Mouse (Mus musculus): ENCODE data around the gene Trp53i13. TPM values are rescaled to one million over a fixed set of nuclear protein-coding genes. Genes with fewer than 3 reads are reported as not detected.

The Trp53i13 gene
- polyA plus RNA-seq, 1 experiment from 2014 or later = 31.7 TPM

DNA sequence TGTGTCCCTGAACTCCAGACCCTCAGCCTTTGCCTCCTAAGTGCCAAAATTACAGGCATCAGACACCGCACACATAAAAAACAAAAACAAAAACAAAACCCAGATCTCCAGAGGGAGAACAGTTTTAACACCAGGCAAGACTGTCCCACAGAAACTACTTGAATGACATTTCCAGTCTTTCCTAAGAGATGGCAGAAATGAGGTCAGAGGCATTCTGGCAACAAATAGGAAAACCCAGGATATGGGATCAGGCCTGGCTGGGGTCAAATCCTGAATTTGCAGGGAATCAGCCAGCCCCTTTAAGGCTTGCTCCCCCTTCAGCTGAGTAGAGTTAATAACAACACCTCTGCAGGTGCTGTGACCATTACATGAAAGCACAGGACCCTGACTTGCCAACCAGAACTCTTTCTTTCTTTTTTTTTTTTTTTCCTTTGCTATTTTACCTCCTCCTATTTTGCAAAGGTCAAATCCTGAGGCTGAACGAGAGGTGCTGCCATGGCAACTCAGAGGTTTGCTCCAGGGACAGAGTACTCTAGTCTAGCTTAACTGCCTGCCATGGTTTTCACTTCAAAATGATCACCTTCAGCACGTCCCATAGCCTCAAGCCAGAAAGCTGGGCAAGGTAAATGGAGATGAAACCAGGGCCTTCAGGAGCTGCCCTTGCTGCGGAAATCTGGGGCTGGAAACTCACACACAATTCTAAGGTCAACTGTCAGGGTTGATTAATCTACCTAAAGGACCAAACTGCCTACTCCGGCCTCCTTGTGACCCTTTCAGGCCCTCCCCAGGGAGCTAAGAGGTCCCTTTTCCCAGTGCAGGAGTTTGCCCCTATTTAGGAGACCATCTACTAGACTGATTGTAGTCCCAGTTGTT is 1.0 kb upstream of the Trp53i13 start:
- no peak overlapping the region for H3K4me3 ChIP-seq (replicated peaks)
- no peak for ATAC-seq (ENCODE audit: low FRiP score)

GRCm38 (mm10) chr11:77514832-77515636 is 746 bp downstream of the Trp53i13 start, which contains the start of gene Abhd15:
Abhd15 (plus strand) TSS chr11:77515121.
- WGBS = under 1% methylated on average over 67 of the region's 72 CpGs
- Histone ChIP-seq H3K27me3 (peaks cover 36% of the 10 kb centered on the region), H3K36me3 (replicated peaks) (no peaks in the 10 kb centered on the region; the same call in 1 of the 2 replicates), H3K4me3 (replicated peaks) (peak within 1 kb of the TSS; percentile 54), H3K9me3 (no peaks in the 10 kb centered on the region), H3K27ac (peak within 1 kb of the TSS; percentile 57), H3K4me2 (peak within 1 kb of the TSS; percentile 94), H3K9ac (peak within 1 kb of the TSS; percentile 62), H3K4me1 (peaks cover 49% of the 10 kb centered on the region)
- ATAC-seq (ENCODE audit: low FRiP score) = peak; percentile 56

More for the DNA sequence above, 1.0 kb upstream of the Trp53i13 start:
- Histone ChIP-seq H3K9ac (no peak overlapping the region), H3K9me3 (no peaks in the 10 kb centered on the region), H3K36me3 (replicated peaks) (no peaks in the 10 kb centered on the region), H3K4me2 (no peak overlapping the region), H3K27ac (no peak overlapping the region), H3K27me3 (peaks cover 36% of the 10 kb centered on the region), H3K4me1 (peaks cover 57% of the 10 kb centered on the region)
- 61% methylated on average over 5 of the region's 5 CpGs for WGBS

DNA sequence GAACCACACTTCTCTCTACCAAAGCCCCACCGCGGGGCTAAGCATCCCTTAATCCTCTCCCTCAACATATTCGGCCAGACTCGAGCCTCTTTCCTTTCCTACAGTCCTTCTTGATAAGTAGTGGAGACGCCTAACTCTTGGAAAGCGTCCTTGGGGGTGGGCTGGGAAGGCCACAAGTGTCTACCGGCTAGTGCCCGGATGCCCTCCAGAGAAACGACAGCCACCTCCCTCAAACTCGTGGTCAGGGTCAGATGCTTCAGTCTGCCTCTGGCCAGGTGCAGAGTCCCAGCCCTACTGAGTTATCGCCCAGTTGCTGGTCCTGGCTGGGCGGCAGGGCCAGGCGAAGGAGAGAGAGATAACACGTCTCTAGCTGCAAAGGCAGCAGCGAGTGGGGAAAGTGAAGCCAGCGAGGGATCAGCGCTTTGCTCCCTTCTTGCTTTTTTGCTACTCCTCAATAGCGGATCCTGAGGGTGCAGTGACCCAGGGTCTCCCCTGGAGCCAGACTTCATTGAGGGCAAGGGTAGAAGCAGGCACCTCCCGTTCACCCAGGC is 1.4 kb downstream of the Trp53i13 start:
- peak overlapping the region; percentile 94 for H3K4me2 ChIP-seq
- whole genome bisulfite sequencing = 4% methylated on average over 19 of the region's 19 CpGs
- H3K4me3 ChIP-seq (replicated peaks) = peak overlapping the region; percentile 54
- no peaks in the 10 kb centered on the region for H3K9me3 ChIP-seq
- 0 out of 2 replicates have a peak overlapping the region, but pooled peaks have one; percentile 32 for H3K27ac ChIP-seq
- no peak for ATAC-seq (ENCODE audit: low FRiP score)
- peaks cover 42% of the 10 kb centered on the region for H3K4me1 ChIP-seq
- peaks cover 36% of the 10 kb centered on the region for H3K27me3 ChIP-seq
- H3K36me3 ChIP-seq (replicated peaks) = peaks cover under 1% of the 10 kb centered on the region; the same call in 1 of the 2 replicates
- H3K9ac ChIP-seq = peak overlapping the region; percentile 62

DNA sequence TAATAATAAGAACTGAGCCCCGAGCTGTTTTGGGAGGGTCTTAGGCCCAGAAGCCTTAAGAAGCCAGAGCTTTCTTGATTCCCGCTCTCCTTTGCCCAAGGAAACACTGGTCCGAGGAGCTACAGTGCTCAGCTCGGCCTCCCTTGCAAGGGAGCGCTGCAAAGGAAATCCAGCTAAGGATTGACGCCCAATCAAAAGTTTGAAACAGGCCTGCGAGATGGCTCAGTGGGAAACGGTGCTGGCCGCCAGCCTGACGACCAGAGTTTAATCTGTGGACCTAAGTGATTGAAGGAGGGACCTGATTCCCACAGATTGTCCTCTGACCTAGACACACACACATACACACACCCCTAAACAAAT is 2.0 kb downstream of the Trp53i13 start:
- Histone ChIP-seq H3K4me3 (replicated peaks) (peak overlapping the region; percentile 61), H3K4me2 (peak overlapping the region; percentile 94), H3K27me3 (peaks cover 36% of the 10 kb centered on the region), H3K27ac (peak overlapping the region; percentile 38; the same call in 1 of the 2 replicates), H3K4me1 (peaks cover 40% of the 10 kb centered on the region), H3K9ac (peak overlapping the region; percentile 72), H3K36me3 (replicated peaks) (peaks cover 6% of the 10 kb centered on the region; the same call in 1 of the 2 replicates), H3K9me3 (no peaks in the 10 kb centered on the region)
- WGBS = 5% methylated on average over 10 of the region's 10 CpGs
- no peak for ATAC-seq (ENCODE audit: low FRiP score)

DNA sequence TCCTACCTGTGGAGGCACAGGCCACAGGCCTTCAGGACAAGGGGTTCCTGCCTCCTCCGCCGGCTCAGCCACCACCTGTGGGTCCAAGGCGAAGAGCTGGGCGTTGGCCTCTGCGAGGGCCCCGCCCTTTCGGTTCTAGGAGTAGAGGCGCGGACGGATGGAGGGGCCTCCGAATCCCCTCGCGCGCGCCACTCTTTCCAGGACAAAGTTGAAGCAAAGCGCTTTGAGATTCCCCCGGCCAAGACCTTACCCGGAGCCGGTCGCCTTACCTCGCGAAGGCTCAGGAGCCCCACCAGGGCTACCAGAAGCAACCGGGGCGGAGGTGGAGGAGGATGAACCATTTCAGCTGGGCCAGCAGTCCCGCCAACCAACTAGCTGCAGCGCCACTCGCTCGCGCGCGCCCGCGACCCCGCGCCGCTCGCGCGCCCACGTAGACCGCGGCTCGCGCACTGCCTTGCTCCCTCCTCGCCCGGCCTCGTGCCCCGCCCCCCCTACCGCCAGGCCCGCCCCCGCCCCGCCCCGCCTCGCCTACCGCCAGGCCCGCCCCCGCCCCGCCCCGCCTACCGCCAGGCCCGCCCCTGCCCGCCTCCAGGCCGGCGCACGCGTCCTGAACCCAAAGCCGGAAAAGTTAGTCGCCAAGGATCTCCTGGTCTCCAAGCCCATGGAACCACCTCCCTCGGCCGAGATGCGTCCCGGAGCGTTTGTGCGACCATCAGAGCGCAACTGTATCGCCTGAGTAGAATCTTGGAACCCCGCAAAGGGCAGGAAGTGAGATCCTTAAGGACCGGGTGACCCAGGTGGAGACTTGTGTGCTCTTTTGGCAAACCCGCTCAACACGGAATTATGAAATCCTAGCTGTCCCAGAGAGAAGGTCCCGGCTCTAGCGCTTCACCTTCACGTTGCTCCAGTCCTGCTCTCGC is 2.6 kb downstream of the Trp53i13 start:
- H3K9me3 ChIP-seq = no peaks in the 10 kb centered on the region
- ATAC-seq (ENCODE audit: low FRiP score) = peak; percentile 72
- WGBS = under 1% methylated on average over 78 of the region's 84 CpGs
- peak overlapping the region; percentile 94 for H3K4me2 ChIP-seq
- H3K27ac ChIP-seq = peak overlapping the region; percentile 61; the same call in 1 of the 2 replicates
- H3K9ac ChIP-seq = peak overlapping the region; percentile 72
- peaks cover 46% of the 10 kb centered on the region for H3K4me1 ChIP-seq
- peaks cover 6% of the 10 kb centered on the region; the same call in 1 of the 2 replicates for H3K36me3 ChIP-seq (replicated peaks)
- peaks cover 39% of the 10 kb centered on the region for H3K27me3 ChIP-seq
- H3K4me3 ChIP-seq (replicated peaks) = peak overlapping the region; percentile 61

DNA sequence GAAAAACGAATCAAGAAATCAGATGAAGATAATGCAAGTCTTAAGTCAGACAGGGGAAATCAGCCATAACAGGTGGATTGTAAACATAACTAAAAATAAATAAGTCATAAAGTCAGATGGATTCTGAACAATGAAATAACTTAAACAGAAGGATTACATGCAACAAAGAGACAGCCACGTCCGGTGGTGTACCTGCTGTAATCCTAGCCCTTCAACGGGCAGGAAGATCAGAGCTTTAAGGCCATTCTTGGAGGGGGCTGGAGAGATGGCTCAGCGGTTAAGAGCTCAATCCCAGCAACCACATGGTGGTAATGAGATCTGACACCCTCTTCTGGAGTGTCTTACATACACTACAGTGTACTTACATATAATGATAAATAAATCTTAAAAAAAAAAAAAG is 4.4 kb downstream of the Trp53i13 start:
- no peak overlapping the region for H3K4me2 ChIP-seq
- H3K9ac ChIP-seq = no peak overlapping the region
- peaks cover 18% of the 10 kb centered on the region for H3K36me3 ChIP-seq (replicated peaks)
- H3K9me3 ChIP-seq = no peaks in the 10 kb centered on the region
- peaks cover 26% of the 10 kb centered on the region for H3K27me3 ChIP-seq
- 83% methylated on average over 5 of the region's 5 CpGs for WGBS
- no peak for ATAC-seq (ENCODE audit: low FRiP score)
- no peak overlapping the region for H3K27ac ChIP-seq
- peaks cover 46% of the 10 kb centered on the region for H3K4me1 ChIP-seq
- H3K4me3 ChIP-seq (replicated peaks) = no peak overlapping the region

GRCm38 (mm10) chr11:77508068-77509021 is 7.4 kb downstream of the Trp53i13 start:
- Histone ChIP-seq H3K4me3 (replicated peaks) (peak overlapping the region; percentile 31), H3K36me3 (replicated peaks) (peaks cover 48% of the 10 kb centered on the region), H3K9me3 (no peaks in the 10 kb centered on the region), H3K27me3 (0 out of 2 replicates have a peak, but pooled peaks cover 3% of the 10 kb centered on the region), H3K27ac (no peak overlapping the region), H3K9ac (peak overlapping the region; percentile 44), H3K4me1 (peaks cover 17% of the 10 kb centered on the region), H3K4me2 (peak overlapping the region; percentile 67)
- WGBS = 22% methylated on average over 49 of the region's 49 CpGs
- ATAC-seq (ENCODE audit: low FRiP score) = peak; percentile 74

GRCm38 (mm10) chr11:77507426-77507825 is 8.4 kb downstream of the Trp53i13 start:
- H3K4me2 ChIP-seq = no peak overlapping the region
- no peak overlapping the region for H3K9ac ChIP-seq
- H3K27ac ChIP-seq = no peak overlapping the region
- peaks cover 13% of the 10 kb centered on the region for H3K4me1 ChIP-seq
- H3K4me3 ChIP-seq (replicated peaks) = no peak overlapping the region
- H3K27me3 ChIP-seq = 0 out of 2 replicates have a peak, but pooled peaks cover 3% of the 10 kb centered on the region
- 75% methylated on average over 4 of the region's 4 CpGs for WGBS
- H3K36me3 ChIP-seq (replicated peaks) = peaks cover 58% of the 10 kb centered on the region
- peak; percentile 15; the same call in 1 of the 2 replicates for ATAC-seq (ENCODE audit: low FRiP score)
- no peaks in the 10 kb centered on the region for H3K9me3 ChIP-seq

DNA sequence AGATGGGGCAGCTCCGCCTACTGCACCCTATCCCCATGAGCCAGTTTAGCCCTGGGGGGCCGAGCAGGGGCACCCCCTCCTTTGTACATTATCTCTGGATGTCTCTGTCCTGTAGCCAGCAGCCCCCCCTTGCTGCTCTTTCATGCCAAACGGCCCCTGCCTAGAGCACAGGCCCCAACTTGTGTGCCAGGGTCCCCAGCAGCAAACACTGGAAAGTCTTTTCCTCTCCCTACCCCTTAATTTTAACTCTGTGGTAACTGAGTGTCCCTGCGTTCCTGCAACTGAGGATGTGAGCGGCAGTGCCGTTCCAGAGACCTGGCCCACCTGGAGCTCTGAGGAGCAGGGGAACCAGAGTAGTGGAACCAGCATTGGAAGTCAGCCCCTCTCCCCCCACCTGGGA is 8.8 kb downstream of the Trp53i13 start:
- WGBS = 87% methylated on average over 6 of the region's 6 CpGs
- peaks cover 9% of the 10 kb centered on the region for H3K4me1 ChIP-seq
- H3K9ac ChIP-seq = no peak overlapping the region
- no peak overlapping the region for H3K27ac ChIP-seq
- no peak for ATAC-seq (ENCODE audit: low FRiP score)
- 0 out of 2 replicates have a peak, but pooled peaks cover 3% of the 10 kb centered on the region for H3K27me3 ChIP-seq
- no peaks in the 10 kb centered on the region for H3K9me3 ChIP-seq
- peaks cover 62% of the 10 kb centered on the region for H3K36me3 ChIP-seq (replicated peaks)
- H3K4me3 ChIP-seq (replicated peaks) = no peak overlapping the region
- no peak overlapping the region for H3K4me2 ChIP-seq

GRCm38 (mm10) chr11:77506273-77506672 is 9.5 kb downstream of the Trp53i13 start:
- Histone ChIP-seq H3K9ac (no peak overlapping the region), H3K4me1 (peaks cover 8% of the 10 kb centered on the region), H3K4me2 (no peak overlapping the region), H3K9me3 (no peaks in the 10 kb centered on the region), H3K27ac (0 out of 2 replicates have a peak overlapping the region, but pooled peaks have one; percentile 8), H3K27me3 (0 out of 2 replicates have a peak, but pooled peaks cover 3% of the 10 kb centered on the region), H3K4me3 (replicated peaks) (no peak overlapping the region), H3K36me3 (replicated peaks) (peaks cover 63% of the 10 kb centered on the region)
- ATAC-seq (ENCODE audit: low FRiP score) = no peak
- WGBS = 88% methylated on average over 14 of the region's 14 CpGs
